Mouse (Mus musculus) layer of hippocampus, adult 18-20 months (tissue): ENCODE measurements at regions not wholly inside any gene's neighbourhood (a gene's known extent, or its start where the extent isn't known, plus 50 kb on each side); places are given as distances from the start of the nearest gene placed in this dataset.

ENCODE experiments used
- DNase-seq, 2 experiments: peaks; one replicate each; pipeline ENCODE4 v3.0.0; 2022; ENCODE audit warnings: low spot score in 2 of 2

DNA sequence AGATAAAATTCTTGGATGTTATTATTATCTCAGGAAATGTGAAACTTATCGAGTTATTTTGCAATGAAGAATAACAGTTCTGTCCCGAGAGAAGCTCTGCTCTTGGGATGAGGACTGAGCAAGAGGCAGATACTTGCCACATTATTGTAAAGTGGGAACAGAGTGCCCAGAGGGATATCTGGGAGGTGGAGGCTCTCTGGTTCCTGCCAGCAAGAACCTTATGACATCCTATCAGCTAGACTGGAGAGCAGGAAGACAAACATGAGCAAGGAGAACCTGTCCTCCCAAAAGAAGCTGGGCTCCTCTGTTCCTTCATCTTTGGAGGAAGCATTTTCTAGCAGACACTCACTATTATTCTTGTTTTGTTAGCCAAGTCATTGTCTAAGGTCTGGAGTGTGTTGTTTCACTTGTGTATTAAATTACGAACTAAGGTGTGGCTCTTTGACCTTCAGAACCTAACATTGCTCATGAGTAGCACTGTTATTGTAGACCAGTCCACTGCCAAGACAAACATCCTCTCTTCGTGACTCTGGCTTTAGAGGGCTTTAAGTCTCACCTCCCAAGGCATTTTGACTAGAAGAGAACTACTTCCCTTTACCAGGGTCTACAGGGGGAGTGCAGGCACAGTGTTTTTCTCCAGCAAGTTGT is 69.6 kb upstream of the Palmd start:
- no peak for DNase-seq
